Mouse (Mus musculus) midbrain, postnatal 0 days (tissue): Measurements from ENCODE around the gene Ror2. TPM values are rescaled to one million over a fixed set of nuclear protein-coding genes. Genes with fewer than 3 reads are reported as not detected.

ENCODE experiments used
- ATAC-seq: fragments of 200-750 bp; cut with Nextera tagmentation; 2 replicates; pipeline ENCODE4 v1.8.0; 2017; ENCODE audit warnings: moderate number of reproducible peaks, mild to moderate bottlenecking, moderate TSS enrichment, moderate library complexity; ENCODE audit not compliant: low FRiP score
- DNase-seq: peaks from one replicate; pipeline ENCODE4 v3.0.0-alpha.2; 2015; ENCODE audit warnings: low spot score
- H3K27ac ChIP-seq: fragments of 300-500 bp; sonication (generic); 2 replicates; pipeline ENCODE4 v1.5.1; 2014; ENCODE audit warnings: low read depth, mild to moderate bottlenecking, low read length, mixed read lengths
- H3K27me3 ChIP-seq: fragments of 300-500 bp; sonication (generic); 2 replicates; pipeline ENCODE4 v1.6.1; 2014; ENCODE audit warnings: low read length, control low read depth, mixed read lengths; ENCODE audit not compliant: insufficient read depth
- H3K36me3 ChIP-seq: fragments of 300-500 bp; sonication (generic); 2 replicates; pipeline ENCODE4 v1.6.1; 2014; ENCODE audit warnings: low read length, control low read depth, mixed read lengths; ENCODE audit not compliant: insufficient read depth
- H3K4me1 ChIP-seq: fragments of 300-500 bp; sonication (generic); 2 replicates; pipeline ENCODE4 v1.6.1; 2014; ENCODE audit warnings: mild to moderate bottlenecking, control low read depth, antibody characterized with exemption, low read length, mixed read lengths; ENCODE audit not compliant: insufficient read depth
- H3K4me2 ChIP-seq: fragments of 300-500 bp; sonication (generic); 2 replicates; pipeline ENCODE4 v1.6.1; 2014; ENCODE audit warnings: low read depth, mild to moderate bottlenecking, low read length, mixed read lengths; ENCODE audit not compliant: poor library complexity, severe bottlenecking
- H3K4me3 ChIP-seq: fragments of 300-500 bp; sonication (generic); 2 replicates; pipeline ENCODE4 v1.5.1; 2014; ENCODE audit warnings: low read depth, mild to moderate bottlenecking, low read length, moderate library complexity
- H3K9ac ChIP-seq: fragments of 300-500 bp; sonication (generic); replicated peaks from 2 replicates; pipeline ENCODE4 v1.6.1; 2014; ENCODE audit warnings: mild to moderate bottlenecking, low read length, moderate library complexity, mixed read lengths; ENCODE audit not compliant: poor library complexity, severe bottlenecking
- H3K9me3 ChIP-seq: fragments of 300-500 bp; sonication (generic); 2 replicates; pipeline ENCODE4 v1.6.1; 2016; ENCODE audit warnings: low read length, control low read depth
- CTCF ChIP-seq: IDR thresholded peaks from 2 replicates; pipeline ENCODE4 v1.5.1; 2016; ENCODE audit warnings: antibody characterized with exemption, mild to moderate bottlenecking
- WGBS: fragments of 180-500 bp; shearing (Covaris S2); extraction: QIAGEN DNeasy Blood & Tissue Kit; methylation state at CpG from one replicate; pipeline ENCODE4 v1.1.7; 2014; 5-methylcytosine and 5-hydroxymethylcytosine counted together
- polyA plus RNA-seq: library from polyadenylated mRNA; unstranded; fragments of >200 nt; fragmentation: Nextera tagmentation; extraction: Ambion mirVana; gene quantifications from 2 replicates; pipeline ENCODE4 v1.2.1, GENCODE M21; 2015
- total RNA-seq: library from RNA; depleted of rRNA; stranded (reverse); fragments of >200 nt; gene quantifications from 2 replicates; pipeline ENCODE4 v1.2.3, GENCODE M21; 2014

The Ror2 gene
- total and polyA plus RNA-seq, 2 experiments from 2014 or later, result 2.0 to 5.8 TPM

DNA sequence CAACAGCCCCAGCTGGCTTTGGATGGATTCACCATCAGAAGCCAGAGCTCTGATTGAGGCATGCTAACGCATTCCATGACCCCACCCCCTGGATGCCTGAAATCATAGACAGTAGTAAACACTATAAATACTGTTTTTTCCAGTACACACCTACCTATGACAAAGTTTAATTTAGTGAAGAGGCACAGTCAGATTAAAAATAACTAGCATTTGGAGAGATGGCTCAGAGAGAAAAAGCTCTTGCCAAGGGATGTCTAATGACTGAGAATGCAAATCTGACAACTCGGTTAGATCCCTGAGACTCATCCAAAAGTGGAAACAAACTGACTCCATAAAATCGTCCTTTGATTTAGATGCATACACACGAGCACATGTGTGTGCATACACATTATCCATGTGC, 15.4 kb downstream of the Ror2 start:
- Histone ChIP-seq H3K36me3 (no peaks in the 10 kb centered on the region), H3K9ac (no peak overlapping the region), H3K9me3 (no peaks in the 10 kb centered on the region), H3K27ac (no peak overlapping the region), H3K27me3 (no peaks in the 10 kb centered on the region), H3K4me3 (no peak overlapping the region), H3K4me2 (no peak overlapping the region), H3K4me1 (no peaks in the 10 kb centered on the region)
- ATAC-seq, result no peak
- DNase-seq, result no peak
- WGBS, result 88% methylated on average over 4 of the region's 4 CpGs
- TF ChIP-seq CTCF, result no peak

DNA sequence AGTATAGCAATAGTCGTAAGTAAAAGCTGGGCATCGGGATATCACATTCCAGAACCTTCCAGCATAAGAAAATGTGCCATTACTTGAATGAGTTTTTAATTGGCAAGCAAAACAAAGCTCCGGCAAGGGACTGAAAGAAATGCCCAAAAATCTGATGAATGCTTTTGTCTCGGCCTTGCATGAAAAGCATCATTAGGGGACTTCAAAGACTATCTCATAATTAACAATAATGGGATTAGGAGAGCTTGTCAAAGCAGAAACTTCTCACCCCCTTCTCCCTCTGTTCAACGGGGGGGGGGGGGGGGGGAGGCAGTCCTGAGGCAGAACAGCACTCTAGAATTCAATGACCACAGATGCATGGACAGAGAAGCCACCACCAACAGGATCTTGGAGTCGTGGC, 17.4 kb downstream of the Ror2 start:
- no peaks in the 10 kb centered on the region for H3K27me3 ChIP-seq
- no peak for DNase-seq
- no peaks in the 10 kb centered on the region for H3K36me3 ChIP-seq
- no peaks in the 10 kb centered on the region for H3K4me1 ChIP-seq
- H3K9me3 ChIP-seq, result no peaks in the 10 kb centered on the region
- H3K9ac ChIP-seq, result no peak overlapping the region
- no peak for TF ChIP-seq CTCF
- WGBS, result 29% methylated on average over 6 of the region's 6 CpGs
- no peak overlapping the region for H3K4me2 ChIP-seq
- ATAC-seq, result no peak
- no peak overlapping the region for H3K27ac ChIP-seq
- no peak overlapping the region for H3K4me3 ChIP-seq

DNA sequence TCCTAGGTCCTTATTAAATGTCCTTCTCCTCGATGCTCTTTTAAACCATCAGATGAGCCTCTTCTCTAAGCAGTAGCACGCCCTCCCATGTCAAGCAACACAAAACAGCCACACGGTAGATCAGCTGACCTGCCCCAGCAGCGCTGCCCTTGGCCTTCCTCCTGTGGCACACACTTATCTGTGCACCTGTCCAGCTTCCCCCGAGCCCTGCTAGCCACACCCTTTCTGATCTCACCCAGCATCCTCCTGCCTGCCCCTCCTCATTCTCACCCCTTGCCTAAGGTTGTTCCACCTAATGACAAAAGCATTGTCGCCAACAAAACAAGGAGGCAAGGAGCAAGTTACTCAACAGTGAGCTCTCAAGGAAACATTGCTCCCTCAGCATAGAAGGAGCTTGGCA, 18.1 kb downstream of the Ror2 start:
- DNase-seq (no peak), ATAC-seq (no peak)
- Histone ChIP-seq H3K36me3 (no peaks in the 10 kb centered on the region), H3K4me1 (no peaks in the 10 kb centered on the region), H3K27me3 (no peaks in the 10 kb centered on the region), H3K27ac (no peak overlapping the region), H3K4me3 (no peak overlapping the region), H3K9me3 (no peaks in the 10 kb centered on the region), H3K4me2 (no peak overlapping the region), H3K9ac (no peak overlapping the region)
- WGBS, result 76% methylated on average over 6 of the region's 6 CpGs
- TF ChIP-seq CTCF, result no peak

DNA sequence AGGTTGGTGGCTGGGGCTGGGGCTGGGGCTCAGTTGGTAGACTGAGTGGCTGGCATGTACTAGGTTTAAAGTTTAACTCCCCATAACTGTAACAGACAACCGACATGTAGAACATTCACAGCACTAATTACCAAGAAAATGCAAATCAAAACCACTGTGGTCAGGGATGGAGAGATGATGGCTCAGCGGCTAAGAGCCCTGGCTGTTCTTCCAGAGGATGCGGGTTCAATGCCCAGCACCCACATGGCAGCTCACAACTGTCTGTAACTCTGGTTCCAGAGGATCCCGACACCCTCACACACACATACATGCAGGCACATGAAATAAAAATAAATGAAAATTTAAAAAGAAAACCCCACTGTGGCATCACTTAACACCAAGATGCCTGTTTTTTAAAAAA, 18.8 kb downstream of the Ror2 start:
- Histone ChIP-seq H3K9me3 (no peaks in the 10 kb centered on the region), H3K27me3 (no peaks in the 10 kb centered on the region), H3K27ac (no peak overlapping the region), H3K4me1 (no peaks in the 10 kb centered on the region), H3K9ac (no peak overlapping the region), H3K4me2 (no peak overlapping the region), H3K36me3 (no peaks in the 10 kb centered on the region), H3K4me3 (no peak overlapping the region)
- WGBS, result 86% methylated on average over 4 of the region's 4 CpGs
- ATAC-seq (no peak), DNase-seq (no peak)
- no peak for TF ChIP-seq CTCF

DNA sequence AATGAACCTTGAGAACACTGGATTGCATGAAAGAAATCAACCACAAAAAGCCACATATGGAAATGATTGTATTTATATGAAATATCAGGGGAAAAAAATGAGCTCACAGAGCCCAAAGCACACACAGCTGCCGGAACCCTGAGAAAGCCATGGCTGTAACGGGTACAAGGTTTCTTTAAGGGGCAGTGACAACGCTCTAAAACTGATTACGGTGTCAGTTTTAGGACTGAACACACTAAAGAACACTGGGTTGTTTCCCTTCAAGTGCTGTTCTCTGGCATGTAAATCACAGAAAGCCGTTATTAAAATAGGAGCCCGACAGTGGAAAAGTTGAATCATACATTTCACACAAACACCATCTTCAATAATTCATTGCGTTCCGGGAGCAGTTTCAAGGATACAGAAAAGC, 19.4 kb downstream of the Ror2 start:
- Histone ChIP-seq H3K4me2 (no peak overlapping the region), H3K4me1 (no peaks in the 10 kb centered on the region), H3K36me3 (no peaks in the 10 kb centered on the region), H3K27ac (no peak overlapping the region), H3K4me3 (no peak overlapping the region), H3K9ac (no peak overlapping the region), H3K9me3 (no peaks in the 10 kb centered on the region), H3K27me3 (no peaks in the 10 kb centered on the region)
- ATAC-seq, result no peak
- TF ChIP-seq CTCF, result no peak
- 62% methylated on average over 8 of the region's 8 CpGs for WGBS
- DNase-seq, result no peak

DNA sequence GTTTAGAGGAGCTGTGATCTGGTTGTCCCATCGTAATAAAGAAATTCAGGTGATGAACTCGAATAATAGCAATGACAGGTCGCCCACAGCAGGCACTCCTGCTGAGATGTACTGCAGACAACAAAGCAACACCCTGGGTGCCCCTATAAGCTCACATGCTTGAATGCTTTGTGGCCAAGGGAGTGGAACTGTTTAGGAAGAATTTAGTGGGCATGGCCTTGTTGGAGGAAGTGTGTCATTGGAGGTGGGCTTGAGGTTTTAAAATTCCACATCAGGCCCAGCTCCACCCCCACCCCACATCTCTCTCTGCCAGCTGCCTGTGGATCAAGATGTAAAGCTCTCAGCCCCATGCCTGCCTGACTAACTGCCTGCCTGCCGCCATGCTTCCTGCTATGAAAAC, 21.0 kb downstream of the Ror2 start:
- Histone ChIP-seq H3K4me3 (no peak overlapping the region), H3K27ac (no peak overlapping the region), H3K27me3 (no peaks in the 10 kb centered on the region), H3K4me2 (no peak overlapping the region), H3K36me3 (no peaks in the 10 kb centered on the region), H3K9ac (no peak overlapping the region), H3K9me3 (no peaks in the 10 kb centered on the region), H3K4me1 (no peaks in the 10 kb centered on the region)
- ATAC-seq (no peak), DNase-seq (no peak)
- WGBS, result 76% methylated on average over 4 of the region's 4 CpGs
- TF ChIP-seq CTCF, result no peak
